Mouse (Mus musculus) liver, embryonic 11.5 days (tissue): ENCODE results near the gene Ino80. TPM values are rescaled to one million over a fixed set of nuclear protein-coding genes. Genes with fewer than 3 reads are reported as not detected.

ENCODE experiments used
- ATAC-seq: fragments of 200-750 bp; cut with Nextera tagmentation; replicated peaks from 2 replicates; pipeline ENCODE4 v1.8.0; 2017; ENCODE audit warnings: moderate number of reproducible peaks, mild to moderate bottlenecking, moderate TSS enrichment, moderate library complexity; ENCODE audit not compliant: low FRiP score
- DNase-seq: peaks from one replicate; pipeline ENCODE4 v3.0.0-alpha.2; 2017; ENCODE audit warnings: low spot score
- H3K27ac ChIP-seq: fragments of 300-500 bp; sonication (generic); 2 replicates; pipeline ENCODE4 v1.5.1; 2014; ENCODE audit warnings: mild to moderate bottlenecking, low read depth, low read length, control low read depth
- H3K27me3 ChIP-seq: fragments of 300-500 bp; sonication (generic); replicated peaks from 2 replicates; pipeline ENCODE4 v1.6.1; 2014; ENCODE audit warnings: low read length, mixed read lengths; ENCODE audit not compliant: control insufficient read depth, insufficient read depth
- H3K36me3 ChIP-seq: fragments of 300-500 bp; sonication (generic); 2 replicates; pipeline ENCODE4 v1.6.1; 2014; ENCODE audit warnings: mild to moderate bottlenecking, low read length, moderate library complexity, mixed read lengths; ENCODE audit not compliant: control insufficient read depth, insufficient read depth
- H3K4me1 ChIP-seq: fragments of 300-500 bp; sonication (generic); replicated peaks from 2 replicates; pipeline ENCODE4 v1.6.1; 2014; ENCODE audit warnings: low read length, mixed read lengths; ENCODE audit not compliant: control insufficient read depth, insufficient read depth
- H3K4me2 ChIP-seq: fragments of 300-500 bp; sonication (generic); 2 replicates; pipeline ENCODE4 v1.6.1; 2014; ENCODE audit warnings: mild to moderate bottlenecking, control low read depth, moderate library complexity
- H3K4me3 ChIP-seq: fragments of 300-500 bp; sonication (generic); 2 replicates; pipeline ENCODE4 v1.5.1; 2014; ENCODE audit warnings: low read depth, low read length, control low read depth
- H3K9ac ChIP-seq: fragments of 300-500 bp; sonication (generic); 2 replicates; pipeline ENCODE4 v1.6.1; 2014; ENCODE audit warnings: low read depth, low read length, control low read depth
- H3K9me3 ChIP-seq: fragments of 300-500 bp; sonication (generic); 2 replicates; pipeline ENCODE4 v1.6.1; 2016; ENCODE audit warnings: low read length, inconsistent platforms, mixed read lengths; ENCODE audit not compliant: control insufficient read depth
- WGBS: fragments of 180-500 bp; shearing (Covaris S2); extraction: QIAGEN DNeasy Blood & Tissue Kit; methylation state at CpG from one replicate; pipeline ENCODE4 v1.1.7; 2014; 5-methylcytosine and 5-hydroxymethylcytosine counted together
- polyA plus RNA-seq: library from polyadenylated mRNA; unstranded; fragments of >200 nt; fragmentation: Nextera tagmentation; extraction: Ambion mirVana; gene quantifications from 2 replicates; pipeline ENCODE4 v1.2.1, GENCODE M21; 2014

Gene Ino80
- polyA plus RNA-seq, 1 experiment from 2014 or later, result 4.9 TPM

DNA sequence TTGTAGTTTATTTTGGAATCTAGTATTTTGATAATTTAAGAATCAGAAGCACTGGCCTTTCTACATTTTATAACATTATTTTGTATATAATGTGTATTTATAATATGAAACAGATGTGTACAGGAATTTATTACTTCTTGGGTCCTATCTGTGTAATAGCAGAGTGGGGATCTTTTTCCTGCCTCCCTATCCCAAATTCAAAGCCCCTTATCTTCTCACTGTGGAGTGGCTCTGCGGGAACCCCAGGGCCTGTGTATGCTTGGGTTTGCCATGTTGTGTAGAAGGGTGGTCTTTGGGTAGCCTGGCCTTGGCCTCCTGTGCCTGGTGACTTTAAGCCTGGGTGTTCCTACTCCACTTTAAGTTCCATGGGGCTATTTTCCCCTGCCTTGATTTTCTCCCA, 142.0 kb downstream of the Ino80 start:
- no peak for DNase-seq
- Histone ChIP-seq H3K27ac (no peak overlapping the region), H3K36me3 (no peaks in the 10 kb centered on the region), H3K4me3 (no peak overlapping the region), H3K4me1 (peaks cover 5% of the 10 kb centered on the region), H3K9ac (no peak overlapping the region), H3K27me3 (peaks cover 18% of the 10 kb centered on the region), H3K9me3 (no peaks in the 10 kb centered on the region), H3K4me2 (no peak overlapping the region)
- 77% methylated on average over 1 of the region's 1 CpGs for WGBS
- ATAC-seq, result no peak

DNA sequence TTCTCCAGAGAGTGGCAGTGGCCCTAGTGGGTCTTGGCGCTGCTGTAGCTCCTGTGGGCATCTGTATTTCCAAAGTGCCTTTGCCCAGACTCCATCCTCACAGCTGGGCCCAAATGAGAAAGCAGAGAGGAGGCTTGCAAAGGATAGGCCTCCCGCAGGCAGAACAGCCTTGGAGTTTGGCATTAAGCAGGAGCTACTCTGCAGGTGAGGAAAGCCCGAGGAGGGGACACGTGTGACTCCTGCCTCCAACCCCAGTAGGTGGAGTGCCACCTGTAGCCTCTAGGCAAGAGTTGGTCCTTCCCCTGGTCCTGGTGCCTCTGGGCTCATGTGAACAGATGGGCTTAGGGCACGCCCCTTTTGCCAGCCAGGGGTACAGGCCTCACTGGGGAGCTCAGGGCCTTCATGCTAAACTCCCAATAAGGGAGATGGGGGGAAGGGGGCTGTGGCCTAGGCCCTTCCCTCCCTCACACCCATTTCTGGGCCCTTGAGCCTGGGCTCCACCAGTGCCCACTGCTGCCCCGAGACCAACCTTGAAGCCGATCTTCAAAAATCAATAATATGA, 142.4 kb downstream of the Ino80 start:
- peaks cover 20% of the 10 kb centered on the region for H3K27me3 ChIP-seq
- no peaks in the 10 kb centered on the region for H3K9me3 ChIP-seq
- H3K4me2 ChIP-seq, result no peak overlapping the region
- DNase-seq (no peak), ATAC-seq (no peak)
- H3K27ac ChIP-seq, result no peak overlapping the region
- no peak overlapping the region for H3K4me3 ChIP-seq
- H3K36me3 ChIP-seq, result no peaks in the 10 kb centered on the region
- 78% methylated on average over 7 of the region's 7 CpGs for WGBS
- no peak overlapping the region for H3K9ac ChIP-seq
- peaks cover 5% of the 10 kb centered on the region for H3K4me1 ChIP-seq

DNA sequence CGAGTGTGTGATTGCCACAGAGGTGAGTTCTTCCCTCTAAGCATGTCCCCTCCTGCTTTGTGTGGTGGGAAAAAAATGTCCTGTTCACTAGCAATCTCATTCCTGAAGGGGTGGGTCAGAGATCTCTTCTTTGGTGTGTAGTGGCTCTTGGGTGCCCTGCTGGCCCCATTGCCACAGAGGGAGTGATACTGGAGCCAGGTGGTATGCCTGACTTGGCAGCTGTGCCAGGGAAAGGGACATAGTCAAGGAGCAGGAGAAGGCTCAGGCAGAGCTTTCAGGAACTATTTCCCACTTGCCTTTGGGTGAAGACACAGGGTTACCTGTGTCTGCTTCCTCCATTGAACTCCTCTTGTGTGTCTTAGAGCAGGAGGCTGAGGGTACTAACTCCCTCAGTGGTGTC, 143.4 kb downstream of the Ino80 start:
- H3K27ac ChIP-seq, result no peak overlapping the region
- WGBS, result 50% methylated on average over 1 of the region's 1 CpGs
- H3K4me3 ChIP-seq, result no peak overlapping the region
- peaks cover 24% of the 10 kb centered on the region for H3K27me3 ChIP-seq
- no peaks in the 10 kb centered on the region for H3K36me3 ChIP-seq
- H3K9me3 ChIP-seq, result no peaks in the 10 kb centered on the region
- no peak for DNase-seq
- no peak overlapping the region for H3K9ac ChIP-seq
- no peak for ATAC-seq
- H3K4me1 ChIP-seq, result peaks cover 7% of the 10 kb centered on the region
- no peak overlapping the region for H3K4me2 ChIP-seq

DNA sequence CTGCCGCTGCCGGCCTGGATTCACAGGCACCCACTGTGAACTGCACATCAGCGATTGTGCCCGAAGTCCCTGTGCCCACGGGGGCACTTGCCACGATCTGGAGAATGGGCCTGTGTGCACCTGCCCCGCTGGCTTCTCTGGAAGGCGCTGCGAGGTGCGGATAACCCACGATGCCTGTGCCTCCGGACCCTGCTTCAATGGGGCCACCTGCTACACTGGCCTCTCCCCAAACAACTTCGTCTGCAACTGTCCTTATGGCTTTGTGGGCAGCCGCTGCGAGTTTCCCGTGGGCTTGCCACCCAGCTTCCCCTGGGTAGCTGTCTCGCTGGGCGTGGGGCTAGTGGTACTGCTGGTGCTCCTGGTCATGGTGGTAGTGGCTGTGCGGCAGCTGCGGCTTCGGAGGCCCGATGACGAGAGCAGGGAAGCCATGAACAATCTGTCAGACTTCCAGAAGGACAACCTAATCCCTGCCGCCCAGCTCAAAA, 145.3 kb downstream of the Ino80 start:
- H3K9ac ChIP-seq, result no peak overlapping the region
- WGBS, result 71% methylated on average over 24 of the region's 24 CpGs
- H3K4me2 ChIP-seq, result no peak overlapping the region
- H3K27me3 ChIP-seq, result peaks cover 43% of the 10 kb centered on the region
- H3K4me1 ChIP-seq, result peaks cover 3% of the 10 kb centered on the region
- H3K4me3 ChIP-seq, result no peak overlapping the region
- DNase-seq (peak; percentile 28), ATAC-seq (no peak)
- H3K36me3 ChIP-seq, result no peaks in the 10 kb centered on the region
- H3K9me3 ChIP-seq, result no peaks in the 10 kb centered on the region
- no peak overlapping the region for H3K27ac ChIP-seq

DNA sequence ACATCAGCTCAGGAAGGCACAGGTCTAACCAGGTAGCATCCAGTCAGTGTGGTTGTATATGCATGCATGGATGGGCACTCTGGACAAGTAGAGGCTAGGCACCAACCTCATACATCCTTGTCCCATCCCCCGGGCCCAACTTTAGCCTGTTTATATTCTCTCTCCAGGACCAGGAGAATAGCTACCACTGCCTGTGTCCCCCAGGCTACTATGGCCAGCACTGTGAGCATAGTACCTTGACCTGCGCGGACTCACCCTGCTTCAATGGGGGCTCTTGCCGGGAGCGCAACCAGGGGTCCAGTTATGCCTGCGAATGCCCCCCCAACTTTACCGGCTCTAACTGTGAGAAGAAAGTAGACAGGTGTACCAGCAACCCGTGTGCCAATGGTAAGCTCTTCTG, 146.7 kb downstream of the Ino80 start:
- ATAC-seq (no peak), DNase-seq (peak; percentile 28)
- H3K27ac ChIP-seq, result no peak overlapping the region
- H3K4me3 ChIP-seq, result no peak overlapping the region
- WGBS, result 84% methylated on average over 8 of the region's 8 CpGs
- H3K4me1 ChIP-seq, result peaks cover 16% of the 10 kb centered on the region
- no peaks in the 10 kb centered on the region for H3K9me3 ChIP-seq
- no peak overlapping the region for H3K9ac ChIP-seq
- H3K27me3 ChIP-seq, result peaks cover 58% of the 10 kb centered on the region
- no peaks in the 10 kb centered on the region for H3K36me3 ChIP-seq
- H3K4me2 ChIP-seq, result peak overlapping the region; percentile 7; the same call in 1 of the 2 replicates

DNA sequence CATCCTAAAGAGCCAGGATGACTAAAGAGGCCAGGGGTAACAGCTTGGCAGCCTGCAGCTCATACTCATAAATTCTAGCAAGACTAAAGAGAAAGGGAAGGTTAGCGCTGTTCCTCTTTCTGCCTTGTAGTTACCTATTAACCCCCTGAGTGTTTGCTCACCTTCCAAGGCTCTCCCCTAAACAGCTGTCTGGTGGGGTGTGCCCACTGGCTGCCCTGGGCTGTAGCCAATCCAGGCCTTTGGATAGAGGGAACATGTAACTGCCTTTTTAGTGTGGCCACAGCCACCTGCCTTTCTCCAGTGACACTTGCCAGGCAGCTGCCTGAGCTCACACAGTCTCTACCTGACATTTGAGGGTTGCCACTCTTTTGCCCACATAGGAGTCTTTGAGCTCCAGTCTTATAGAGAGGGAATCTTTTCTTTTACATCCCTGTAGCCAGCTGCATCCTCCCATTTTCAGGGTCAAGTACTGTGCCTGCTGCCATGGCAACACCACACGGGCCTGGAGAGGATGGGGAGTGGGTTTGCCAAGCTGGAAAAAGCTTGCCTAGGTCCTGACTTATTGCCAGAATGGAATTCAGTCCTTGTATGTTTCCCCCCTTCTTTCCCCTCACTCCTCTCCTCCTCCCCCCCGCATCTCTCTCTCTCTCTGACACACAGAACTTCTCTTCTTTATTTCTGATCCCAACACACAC, 148.2 kb downstream of the Ino80 start:
- no peak overlapping the region for H3K9ac ChIP-seq
- DNase-seq, result peak; percentile 29
- WGBS, result 50% methylated on average over 3 of the region's 3 CpGs
- peak overlapping the region; percentile 5 for H3K4me2 ChIP-seq
- no peaks in the 10 kb centered on the region for H3K9me3 ChIP-seq
- no peaks in the 10 kb centered on the region for H3K36me3 ChIP-seq
- H3K27me3 ChIP-seq, result peaks cover 72% of the 10 kb centered on the region
- ATAC-seq, result no peak
- no peak overlapping the region for H3K4me3 ChIP-seq
- H3K27ac ChIP-seq, result no peak overlapping the region
- H3K4me1 ChIP-seq, result peaks cover 30% of the 10 kb centered on the region

DNA sequence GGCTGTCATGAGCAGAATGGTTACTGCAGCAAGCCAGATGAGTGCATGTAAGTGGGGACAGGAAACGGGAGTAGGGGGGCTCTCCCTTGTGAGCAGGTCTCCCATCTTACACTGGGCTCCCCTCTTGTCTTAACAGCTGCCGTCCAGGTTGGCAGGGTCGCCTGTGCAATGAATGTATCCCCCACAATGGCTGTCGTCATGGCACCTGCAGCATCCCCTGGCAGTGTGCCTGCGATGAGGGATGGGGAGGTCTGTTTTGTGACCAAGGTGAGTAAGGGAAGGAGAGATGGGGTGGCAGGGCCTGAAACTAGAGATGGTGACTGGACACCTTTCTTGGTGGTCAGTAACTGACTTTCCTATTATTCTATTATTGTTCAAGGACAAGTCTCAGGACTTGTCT, 148.9 kb downstream of the Ino80 start:
- ATAC-seq, result no peak
- no peak for DNase-seq
- H3K4me2 ChIP-seq, result peak overlapping the region; percentile 5
- H3K4me1 ChIP-seq, result peaks cover 36% of the 10 kb centered on the region
- WGBS, result 57% methylated on average over 5 of the region's 5 CpGs
- no peaks in the 10 kb centered on the region for H3K9me3 ChIP-seq
- no peak overlapping the region for H3K27ac ChIP-seq
- no peak overlapping the region for H3K9ac ChIP-seq
- H3K36me3 ChIP-seq, result no peaks in the 10 kb centered on the region
- H3K27me3 ChIP-seq, result peaks cover 79% of the 10 kb centered on the region
- peak overlapping the region; percentile 23; the same call in 1 of the 2 replicates for H3K4me3 ChIP-seq

DNA sequence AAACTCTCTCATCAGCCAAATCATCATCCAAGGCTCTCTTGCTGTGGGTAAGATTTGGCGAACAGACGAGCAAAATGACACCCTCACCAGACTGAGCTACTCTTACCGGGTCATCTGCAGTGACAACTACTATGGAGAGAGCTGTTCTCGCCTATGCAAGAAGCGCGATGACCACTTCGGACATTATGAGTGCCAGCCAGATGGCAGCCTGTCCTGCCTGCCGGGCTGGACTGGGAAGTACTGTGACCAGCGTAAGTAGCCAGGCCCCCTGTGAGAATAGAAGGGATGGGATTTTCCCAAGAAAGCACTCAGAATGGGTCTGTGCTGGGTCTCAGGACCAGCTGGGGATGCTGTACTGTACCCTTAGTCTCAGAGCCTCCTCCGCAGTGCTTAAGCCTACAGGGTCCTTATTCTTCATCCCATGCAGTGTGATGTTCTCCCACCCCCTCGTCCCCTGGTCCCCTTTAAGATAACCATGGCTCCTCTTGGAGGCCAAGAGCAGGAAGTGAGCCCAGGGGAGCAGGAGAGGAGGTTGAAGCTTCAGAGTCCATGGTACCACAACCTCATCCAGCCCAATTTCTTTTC, 149.5 kb downstream of the Ino80 start:
- Histone ChIP-seq H3K36me3 (no peaks in the 10 kb centered on the region), H3K4me3 (peak overlapping the region; percentile 23; the same call in 1 of the 2 replicates), H3K27ac (no peak overlapping the region), H3K4me1 (peaks cover 38% of the 10 kb centered on the region), H3K9me3 (no peaks in the 10 kb centered on the region), H3K9ac (no peak overlapping the region), H3K27me3 (peaks cover 84% of the 10 kb centered on the region), H3K4me2 (peak overlapping the region; percentile 5)
- 26% methylated on average over 11 of the region's 11 CpGs for WGBS
- ATAC-seq (no peak), DNase-seq (peak; percentile 30)
